Mouse (Mus musculus) embryonic fibroblast, embryonic 13.5 days (primary cell): ENCODE measurements around the gene 1700016C15Rik.

Experiments
- CTCF ChIP-seq: IDR thresholded peaks from 2 replicates; pipeline ENCODE4 v1.5.1; 2011; ENCODE audit warnings: mild to moderate bottlenecking, control low read depth, low read length, moderate library complexity, borderline replicate concordance; ENCODE audit not compliant: insufficient read depth
- POLR2A ChIP-seq: IDR thresholded peaks from 2 replicates; pipeline ENCODE4 v1.6.1; 2011; ENCODE audit warnings: low read depth, mild to moderate bottlenecking, control low read depth, low read length, moderate library complexity

GRCm38 (mm10) chr1:177705204-177705603 lies 24.4 kb upstream of the 1700016C15Rik start:
- no peak for TF ChIP-seq POLR2A
- TF ChIP-seq CTCF = no peak
